Mouse (Mus musculus) WW6 (cell line): ENCODE results near the gene Urah.

ENCODE experiments used
- DNase-seq: peaks from one replicate; pipeline ENCODE4 v3.0.0-alpha.2; 2013; ENCODE audit warnings: low read depth, low spot score

Urah gene

DNA sequence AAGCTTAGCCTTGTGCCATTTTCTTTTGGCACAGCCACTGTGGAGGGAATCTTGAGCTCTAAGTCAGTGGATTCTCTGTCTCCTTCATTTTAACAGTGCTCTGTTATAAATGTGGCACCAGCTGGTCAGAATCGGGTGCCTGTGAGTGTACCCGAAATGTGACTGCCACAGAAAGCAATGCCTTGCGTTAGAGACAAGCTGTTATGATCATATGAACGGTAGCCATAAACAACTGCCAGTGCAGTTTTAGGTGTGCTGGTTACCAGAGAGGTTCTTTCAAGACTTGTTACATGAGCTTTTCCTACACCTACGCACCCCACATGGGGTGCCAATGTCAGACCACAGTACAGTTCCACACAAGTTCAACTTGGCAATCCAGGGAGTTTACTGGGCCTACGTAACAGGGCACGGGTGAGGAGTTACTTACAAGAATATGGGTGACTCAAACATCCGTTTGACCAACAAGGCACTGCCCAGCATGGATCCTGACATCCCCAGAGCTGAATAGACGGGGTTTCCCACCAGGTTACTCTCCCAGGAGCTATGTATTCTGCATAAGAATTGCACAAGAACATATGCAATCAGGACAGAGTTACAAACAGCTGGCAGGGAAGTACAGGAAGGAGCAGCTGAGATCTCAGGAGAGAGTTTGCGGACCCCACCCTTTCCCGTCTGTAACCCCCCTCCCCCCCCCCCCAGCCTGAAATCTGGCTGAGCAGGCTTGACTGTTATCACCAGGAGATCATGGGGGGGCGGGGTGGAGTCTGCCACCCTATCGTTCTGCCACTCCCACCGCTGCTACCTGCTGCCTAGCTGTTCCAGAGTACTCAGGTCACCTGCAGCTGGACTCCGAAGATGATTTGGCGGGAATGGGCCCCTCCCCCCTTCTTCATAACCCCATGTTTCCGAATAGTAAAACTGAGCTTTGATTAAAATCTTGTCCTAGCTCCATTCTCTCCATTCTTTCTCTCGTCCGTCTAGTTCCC lies 6.2 kb downstream of the Urah start:
- no peak for DNase-seq

- DNase-seq, result no peak
These were observed 9.0 kb downstream of the Urah start for GRCm38 (mm10) chr7:140843806-140844205.

DNA sequence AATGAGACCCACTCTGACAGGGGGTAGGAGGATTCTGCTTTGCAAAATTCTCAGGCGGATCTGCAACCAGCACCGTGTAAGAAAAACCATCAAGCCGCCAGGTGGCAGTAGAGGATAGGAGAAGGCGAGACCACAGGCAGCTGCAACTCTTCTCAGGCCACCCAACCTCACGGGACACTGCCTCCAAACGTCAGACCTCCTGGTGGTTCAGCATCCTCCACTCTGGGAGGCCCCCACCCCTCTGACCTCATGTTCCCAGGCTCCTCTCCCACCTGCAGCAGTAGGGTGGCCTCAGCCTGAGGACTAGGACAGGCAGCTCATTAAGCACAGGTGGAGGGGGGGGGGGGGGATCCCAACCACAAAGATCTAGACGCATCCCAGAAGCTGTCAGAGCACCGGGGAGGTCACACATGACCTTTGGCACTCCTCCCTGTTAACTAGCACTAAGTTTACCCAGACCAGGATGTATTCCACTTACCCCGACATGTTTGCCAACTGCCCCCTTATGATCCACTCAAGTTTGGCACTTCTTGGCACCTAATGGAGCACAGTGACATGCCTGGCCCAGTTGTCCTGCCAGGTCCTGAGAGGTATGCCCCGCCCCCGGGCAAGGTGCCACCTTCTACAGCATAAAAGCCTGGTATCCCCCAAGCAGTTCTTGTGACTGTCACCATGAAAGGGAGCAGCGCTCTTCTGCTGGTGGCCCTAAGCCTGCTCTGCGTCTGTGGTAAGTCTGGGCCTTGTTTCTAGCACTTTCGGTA lies 10.3 kb downstream of the Urah start, which contains the start of gene Scgb1c1:
Scgb1c1 (plus strand) TSS at position 643 of the 761 bp plus-strand sequence.
- no peak for DNase-seq

- no peak for DNase-seq
These were observed 10.9 kb downstream of the Urah start for GRCm38 (mm10) chr7:140845683-140846082.

DNA sequence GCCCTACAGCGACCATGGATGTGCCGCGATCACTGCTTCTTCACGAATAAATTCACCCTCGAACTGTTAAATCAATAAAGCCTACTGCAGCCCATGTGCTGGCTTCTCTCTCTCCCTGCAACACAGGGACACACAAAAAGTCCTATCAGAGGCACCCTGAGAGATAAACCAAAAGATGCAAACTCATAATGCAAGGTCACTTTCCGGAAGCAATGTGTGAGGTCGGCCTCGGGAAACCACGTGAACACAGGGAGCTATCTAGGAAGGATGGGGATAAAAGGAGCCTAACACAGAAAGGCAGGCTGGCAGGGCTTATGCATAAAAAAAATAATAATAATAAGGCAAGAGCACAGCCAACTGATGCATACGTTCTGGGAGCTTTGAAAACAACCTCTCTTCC lies 11.9 kb downstream of the Urah start:
- no peak for DNase-seq

DNA sequence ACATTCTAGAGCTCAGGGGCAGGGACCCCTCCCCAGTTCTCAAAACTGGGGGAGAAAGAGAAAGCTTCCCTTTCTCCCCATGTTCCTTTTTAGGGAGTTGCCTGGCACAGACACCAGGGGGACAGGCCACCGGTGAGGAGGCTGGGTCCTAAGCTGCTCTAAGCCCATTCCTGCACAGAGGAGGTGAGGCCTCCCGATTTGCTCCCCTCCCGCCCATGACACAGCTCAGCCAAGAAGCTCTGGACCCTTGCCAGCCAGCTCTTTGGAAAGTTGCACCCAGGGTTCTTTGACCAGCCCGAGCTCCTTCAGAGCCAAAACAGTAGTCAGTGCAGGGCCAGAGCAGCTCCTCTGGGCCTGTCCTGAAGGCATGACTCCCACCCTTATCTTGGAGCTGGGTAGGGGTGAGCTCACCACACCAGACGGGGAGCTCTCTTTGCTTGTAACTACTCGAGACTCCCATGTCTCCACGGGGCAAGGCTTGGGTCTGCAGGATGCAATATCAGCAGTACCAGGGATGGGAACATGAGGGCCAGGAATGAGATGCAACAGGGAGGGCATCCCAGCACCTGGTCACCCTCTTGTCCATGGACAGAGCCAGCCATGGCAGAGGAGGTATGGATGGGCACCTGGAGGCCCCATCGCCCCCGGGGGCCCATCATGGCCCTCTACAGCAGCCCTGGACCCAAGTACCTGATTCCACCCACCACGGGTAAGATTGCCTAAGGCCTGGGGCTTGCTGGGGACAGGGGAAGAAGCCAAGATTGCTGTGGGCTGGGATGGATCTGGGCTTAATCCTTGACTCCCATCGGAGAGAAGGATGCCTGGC lies 13.2 kb downstream of the Urah start, which contains the start of gene Odf3:
Odf3 (plus strand) TSS at position 51 of the 826 bp plus-strand sequence.
- DNase-seq, result no peak

DNA sequence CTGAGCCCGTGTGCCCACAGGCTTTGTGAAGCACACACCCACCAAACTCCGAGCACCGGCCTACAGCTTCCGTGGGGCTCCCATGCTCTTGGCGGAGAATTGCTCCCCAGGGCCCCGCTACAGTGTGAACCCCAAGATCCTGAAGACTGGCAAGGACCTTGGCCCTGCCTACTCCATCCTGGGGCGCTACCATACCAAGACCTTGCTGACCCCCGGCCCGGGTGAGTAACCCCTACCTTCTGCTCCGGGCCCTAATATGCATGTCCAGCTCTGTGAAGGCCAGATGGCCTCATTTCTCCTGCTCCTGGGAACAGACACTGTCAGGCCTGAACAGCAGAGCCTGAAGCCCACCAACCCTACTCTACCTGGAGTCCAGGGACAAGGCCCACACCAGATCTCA lies 13.8 kb downstream of the Urah start:
- DNase-seq, result no peak

DNA sequence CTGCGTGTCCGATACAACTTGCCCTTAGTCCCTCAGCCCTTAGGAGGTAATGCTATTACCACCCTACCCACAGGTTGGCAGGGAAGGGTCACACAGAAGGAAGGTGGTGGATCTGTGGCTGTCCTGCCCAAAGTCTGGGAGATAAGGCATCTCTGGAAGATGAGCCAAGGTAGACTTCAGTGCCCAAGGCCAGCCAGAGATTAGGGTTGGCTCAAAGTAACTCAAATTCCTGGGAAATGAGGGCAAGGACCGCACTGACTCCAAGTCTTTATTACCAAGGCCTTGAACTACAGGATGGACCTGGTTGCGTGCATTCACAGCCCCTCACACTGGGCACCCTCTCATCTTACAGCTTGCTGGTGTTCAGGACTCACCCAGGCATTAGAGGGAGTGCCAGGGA lies 17.1 kb downstream of the Urah start:
- DNase-seq, result no peak

DNA sequence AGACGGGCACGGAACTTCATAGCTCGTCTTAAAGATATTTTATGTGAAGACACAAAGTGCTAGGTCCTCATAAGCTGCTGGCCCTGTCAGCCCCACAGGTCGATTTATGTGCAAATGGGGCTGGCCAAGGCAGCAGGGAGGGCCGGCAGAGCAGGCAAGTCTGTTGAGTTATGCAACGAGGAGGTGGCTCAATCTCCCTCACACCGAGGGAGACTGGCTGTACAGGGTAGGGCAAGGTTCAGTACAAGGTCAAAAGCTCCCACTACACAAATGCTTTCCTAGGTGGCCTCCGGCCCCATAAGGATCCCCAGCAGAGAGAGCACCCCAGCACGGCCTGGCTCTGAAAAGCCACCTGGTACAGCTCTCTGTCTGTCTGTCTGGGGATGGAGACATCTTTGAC lies 18.6 kb downstream of the Urah start:
- DNase-seq, result no peak

- DNase-seq, result no peak
These were observed 19.7 kb downstream of the Urah start for GRCm38 (mm10) chr7:140854483-140854882.

DNA sequence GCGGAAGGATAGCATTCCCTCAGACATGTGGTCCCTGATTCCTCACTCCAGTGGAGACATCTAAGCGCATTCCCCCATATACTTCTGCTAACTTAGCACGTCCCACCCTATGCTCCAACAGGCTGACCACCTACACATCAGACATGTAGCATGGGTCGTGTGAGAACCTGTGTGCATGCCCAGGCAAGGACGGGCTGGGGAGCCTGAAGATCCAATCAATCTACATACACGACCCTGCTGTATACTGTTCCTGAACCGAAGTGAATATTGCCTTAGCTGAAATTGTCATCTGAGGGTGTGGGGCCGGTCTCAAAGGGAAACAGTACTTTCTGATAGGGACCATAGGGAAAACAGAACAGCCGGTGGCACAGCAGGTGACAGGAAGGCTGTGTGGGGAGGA lies 20.4 kb downstream of the Urah start:
- DNase-seq, result no peak

DNA sequence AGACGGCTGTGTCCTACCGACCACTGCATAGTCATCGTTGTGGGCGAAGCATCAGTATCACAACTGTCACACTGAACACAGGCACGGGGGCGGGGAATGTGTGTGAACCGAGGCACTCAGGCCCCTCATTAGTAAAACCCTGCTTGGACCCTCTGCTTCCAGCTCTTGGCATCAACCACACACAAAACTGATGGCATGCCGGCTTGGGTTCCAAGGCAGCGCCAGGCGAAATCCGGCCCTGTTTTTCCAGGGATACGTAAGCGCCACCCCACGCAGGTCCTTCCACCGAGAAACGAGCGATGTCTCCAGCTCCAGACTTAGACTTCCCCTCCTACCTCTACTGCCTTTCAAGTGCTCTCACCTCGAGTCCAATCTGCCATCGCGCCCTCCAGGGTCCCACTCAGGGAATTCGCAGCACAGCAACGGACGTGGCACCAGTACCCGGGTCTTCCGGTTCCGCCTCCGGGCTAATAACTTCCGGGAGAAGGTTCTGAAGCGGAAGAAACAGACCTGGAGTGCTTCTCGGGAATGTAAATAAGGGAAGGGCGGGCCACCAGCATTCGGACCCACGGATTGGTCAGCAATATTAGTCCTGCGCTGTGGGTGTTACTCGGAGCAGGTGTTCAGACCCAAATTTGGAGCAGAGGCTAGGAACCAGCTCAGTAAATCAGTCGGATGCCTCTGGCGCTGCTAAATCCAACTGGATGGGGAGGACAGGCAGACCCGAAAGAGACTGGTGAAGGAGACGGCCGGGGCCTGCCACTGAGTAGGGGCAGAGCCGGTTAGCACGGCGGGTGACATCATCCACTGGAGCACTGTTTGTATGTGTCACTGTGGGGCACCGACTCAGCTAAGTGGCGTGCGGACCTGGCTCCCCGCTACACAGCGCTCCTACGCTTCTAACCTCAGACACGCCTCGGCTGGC lies 21.3 kb downstream of the Urah start, which contains the start of gene Gm45785:
Gm45785 (minus strand) TSS at position 472 of the 925 bp plus-strand sequence.
- peak; percentile 79 for DNase-seq

GRCm38 (mm10) chr7:140856785-140857549 lies 22.1 kb downstream of the Urah start, which contains the start of gene Ric8a:
Gene Ric8a (plus strand): TSS chr7:140856957.
- DNase-seq, result no peak

GRCm38 (mm10) chr7:140857550-140858505 lies 23.0 kb downstream of the Urah start, which contains the start of gene Bet1l:
Gene Bet1l (minus strand): TSS chr7:140857577.
- no peak for DNase-seq

DNA sequence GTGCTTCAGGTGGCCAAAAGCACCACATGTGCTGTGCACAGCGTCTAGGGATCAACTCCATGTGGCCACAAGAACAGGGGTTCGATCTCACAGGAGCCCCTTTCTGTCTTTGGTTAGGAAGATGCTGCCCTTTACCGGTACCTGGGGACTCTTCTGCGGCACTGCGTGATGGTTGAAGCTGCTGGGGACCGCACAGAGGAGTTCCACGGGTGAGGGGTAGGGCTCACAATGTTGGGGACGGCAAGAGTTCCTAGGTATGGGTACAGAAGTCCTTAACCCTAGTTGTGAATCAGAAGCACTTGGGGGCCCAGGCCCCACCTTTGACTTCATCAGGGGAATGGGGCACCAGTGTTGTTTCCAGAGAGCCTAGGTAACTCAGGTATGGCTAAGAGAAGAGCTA lies 23.9 kb downstream of the Urah start:
- DNase-seq, result no peak

DNA sequence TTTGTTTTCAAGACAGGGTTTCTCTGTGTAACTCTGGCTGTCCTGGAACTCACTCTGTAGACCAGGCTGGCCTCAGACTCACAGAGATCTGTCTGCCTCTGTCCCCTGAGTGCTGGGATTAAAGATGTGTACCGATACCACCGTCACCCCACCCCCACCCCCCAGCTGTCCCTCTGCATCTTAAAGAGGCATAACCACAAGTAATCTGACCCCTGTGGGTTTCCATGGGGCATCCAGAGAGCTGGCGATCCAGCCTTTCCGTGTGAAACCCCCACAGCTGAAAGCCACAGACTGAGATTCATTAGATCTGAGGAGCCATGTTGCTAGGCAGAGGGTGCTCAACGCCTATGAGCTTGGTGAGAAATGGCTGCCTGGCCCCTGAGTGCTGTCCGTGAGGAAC lies 25.2 kb downstream of the Urah start:
- DNase-seq, result no peak

DNA sequence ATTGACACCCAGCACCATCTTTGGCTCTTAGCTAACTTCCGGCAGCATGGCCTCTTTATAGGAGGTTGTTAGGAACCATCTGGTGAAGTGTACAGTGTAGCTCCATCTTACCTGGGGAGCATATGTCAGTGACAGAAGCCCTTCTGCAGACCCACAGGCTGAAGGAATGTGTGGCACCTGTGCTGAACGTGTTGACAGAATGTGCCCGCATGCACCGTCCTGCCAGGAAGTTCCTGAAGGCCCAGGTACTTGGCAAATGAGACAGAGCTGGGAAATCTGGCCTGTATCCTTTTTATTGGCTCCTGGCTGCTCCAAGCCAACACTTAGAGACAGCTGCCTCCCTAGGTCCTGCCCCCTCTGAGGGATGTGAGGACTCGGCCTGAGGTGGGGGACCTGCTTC lies 25.9 kb downstream of the Urah start:
- no peak for DNase-seq

- DNase-seq, result no peak
These were observed 29.9 kb downstream of the Urah start for GRCm38 (mm10) chr7:140864761-140865160.
